Mouse (Mus musculus) hindlimb bud, embryonic 11.5 days (tissue): Measurements from ENCODE around the gene Ptch2.

Source experiments
- DNase-seq: peaks from one replicate; pipeline ENCODE4 v3.0.0-alpha.2; 2012; ENCODE audit warnings: low read depth, low spot score; ENCODE audit errors: extremely low spot score

Ptch2 gene

GRCm38 (mm10) chr4:117095551-117096452 lies at the start of gene Ptch2:
Ptch2 (plus strand) TSS chr4:117096075.
- no peak for DNase-seq

- no peak for DNase-seq
Observed at GRCm38 (mm10) chr4:117048836-117049235, 47.0 kb upstream of the Ptch2 start.

GRCm38 (mm10) chr4:117049485-117049884 lies 46.4 kb upstream of the Ptch2 start:
- DNase-seq, result no peak

- DNase-seq, result no peak
Observed at GRCm38 (mm10) chr4:117052626-117053025, 43.2 kb upstream of the Ptch2 start.

- DNase-seq, result no peak
Observed at GRCm38 (mm10) chr4:117053956-117054355, 41.9 kb upstream of the Ptch2 start.

- no peak for DNase-seq
Observed at GRCm38 (mm10) chr4:117056102-117056501, 39.8 kb upstream of the Ptch2 start.

GRCm38 (mm10) chr4:117056514-117056913 lies 39.4 kb upstream of the Ptch2 start:
- no peak for DNase-seq

GRCm38 (mm10) chr4:117058512-117058911 lies 37.4 kb upstream of the Ptch2 start:
- no peak for DNase-seq

- no peak for DNase-seq
Observed at GRCm38 (mm10) chr4:117062700-117063390, 33.0 kb upstream of the Ptch2 start.

GRCm38 (mm10) chr4:117068035-117068434 lies 27.8 kb upstream of the Ptch2 start:
- no peak for DNase-seq

- no peak for DNase-seq
Observed at GRCm38 (mm10) chr4:117069647-117070046, 26.2 kb upstream of the Ptch2 start.

GRCm38 (mm10) chr4:117070624-117071023 lies 25.3 kb upstream of the Ptch2 start:
- no peak for DNase-seq

GRCm38 (mm10) chr4:117071183-117071582 lies 24.7 kb upstream of the Ptch2 start:
- no peak for DNase-seq

- DNase-seq, result no peak
Observed at GRCm38 (mm10) chr4:117087948-117088640, 7.8 kb upstream of the Ptch2 start.

GRCm38 (mm10) chr4:117090586-117090985 lies 5.3 kb upstream of the Ptch2 start:
- DNase-seq, result no peak

- DNase-seq, result no peak
Observed at GRCm38 (mm10) chr4:117094626-117095361, 1.1 kb upstream of the Ptch2 start.

GRCm38 (mm10) chr4:117096666-117097065 lies 791 bp downstream of the Ptch2 start:
- DNase-seq, result no peak

- no peak for DNase-seq
Observed at GRCm38 (mm10) chr4:117097969-117098763, 2.3 kb downstream of the Ptch2 start.

- DNase-seq, result no peak
Observed at GRCm38 (mm10) chr4:117098764-117099036, 2.8 kb downstream of the Ptch2 start.

GRCm38 (mm10) chr4:117100036-117100435 lies 4.2 kb downstream of the Ptch2 start:
- no peak for DNase-seq
